Mouse (Mus musculus): ENCODE measurements around the gene Scarb2. TPM values are rescaled to one million over a fixed set of nuclear protein-coding genes. Genes with fewer than 3 reads are reported as not detected.

Scarb2 gene
- polyA plus RNA-seq, 1 experiment, result 23.6 TPM

DNA sequence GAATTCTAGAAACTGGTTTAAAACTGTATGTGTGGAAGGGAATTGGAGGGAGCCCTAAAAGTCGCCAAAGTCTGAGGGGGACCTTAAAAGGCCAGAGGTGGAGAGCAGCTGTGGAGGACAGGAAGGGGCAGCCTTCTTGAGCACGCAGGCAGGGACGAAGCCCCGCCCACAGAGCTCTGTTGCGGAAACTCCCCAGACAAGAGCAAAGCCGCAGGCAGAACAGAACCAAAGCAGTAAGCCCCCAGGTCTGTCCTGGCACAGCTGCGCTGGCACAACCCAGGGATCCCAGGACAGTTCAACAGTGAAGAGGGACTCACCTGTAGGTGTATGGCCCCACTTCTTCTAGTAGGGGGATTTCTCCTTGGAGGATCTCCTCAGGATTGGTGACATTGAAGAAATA, 21.8 kb downstream of the Scarb2 start:
- TF ChIP-seq USF1 (IDR thresholded peaks at IDR 0.05; ENCODE audit: low read depth), result no peak
- no peak for TF ChIP-seq FOSL1 (IDR thresholded peaks at IDR 0.05; ENCODE audit: insufficient read depth, low read length, poor library complexity, severe bottlenecking)
- TF ChIP-seq CEBPB (IDR thresholded peaks at IDR 0.05; ENCODE audit: low read depth), result no peak
- TF ChIP-seq MYOD1 (IDR thresholded peaks at IDR 0.05; ENCODE audit: control insufficient read depth, insufficient read length, low read depth), result no peak
- no peak for TF ChIP-seq CTCF (IDR thresholded peaks at IDR 0.05; ENCODE audit: control insufficient read depth, insufficient read depth, insufficient read length)
- no peak for TF ChIP-seq MAX (IDR thresholded peaks at IDR 0.05)
- no peak for TF ChIP-seq MYOG (IDR thresholded peaks at IDR 0.05; ENCODE audit: control insufficient read depth, extremely low read depth, insufficient read length)
- H3K36me3 ChIP-seq (ENCODE audit: control insufficient read depth, insufficient read depth), result peaks cover 17% of the 10 kb centered on the region
- H3K79me3 ChIP-seq (ENCODE audit: low read depth), result peaks cover 2% of the 10 kb centered on the region
- H3K4me3 ChIP-seq (ENCODE audit: insufficient read depth, poor library complexity, severe bottlenecking), result no peak overlapping the region
- no peaks in the 10 kb centered on the region for H3K79me2 ChIP-seq (ENCODE audit: control insufficient read depth, insufficient read depth)
- no peaks in the 10 kb centered on the region for H3K27me3 ChIP-seq (ENCODE audit: control insufficient read depth, insufficient read depth, insufficient read length)
- H3ac ChIP-seq (ENCODE audit: control insufficient read depth, insufficient read length, low read depth), result no peak overlapping the region

DNA sequence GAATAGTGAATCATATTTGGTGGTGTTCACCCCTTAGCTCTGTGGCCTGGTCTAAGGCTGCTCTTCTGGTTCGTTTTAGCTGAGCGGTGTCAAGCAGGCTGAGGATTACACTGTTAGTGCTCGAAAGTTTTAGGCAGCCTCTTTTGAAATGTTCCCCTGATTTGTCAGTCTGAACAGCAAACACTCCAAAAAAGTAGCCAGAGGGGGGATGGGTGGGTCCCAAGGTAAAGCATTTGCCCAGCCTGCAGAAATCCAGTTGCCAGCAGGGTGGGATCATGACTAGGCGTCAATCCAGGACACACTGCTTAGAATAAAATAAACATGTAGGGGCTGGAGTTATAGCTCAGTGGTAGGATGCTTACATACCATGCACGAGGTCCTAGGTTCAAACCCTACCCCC, 33.8 kb downstream of the Scarb2 start:
- Histone ChIP-seq H3ac (ENCODE audit: control insufficient read depth, insufficient read length, low read depth) (no peak overlapping the region), H3K79me2 (ENCODE audit: control insufficient read depth, insufficient read depth) (no peaks in the 10 kb centered on the region), H3K4me3 (ENCODE audit: insufficient read depth, poor library complexity, severe bottlenecking) (no peak overlapping the region), H3K36me3 (ENCODE audit: control insufficient read depth, insufficient read depth) (no peaks in the 10 kb centered on the region), H3K27me3 (ENCODE audit: control insufficient read depth, insufficient read depth, insufficient read length) (no peaks in the 10 kb centered on the region), H3K79me3 (ENCODE audit: low read depth) (no peaks in the 10 kb centered on the region)
- TF ChIP-seq CTCF (IDR thresholded peaks at IDR 0.05; ENCODE audit: control insufficient read depth, insufficient read depth, insufficient read length) (no peak), USF1 (IDR thresholded peaks at IDR 0.05; ENCODE audit: low read depth) (no peak), MAX (IDR thresholded peaks at IDR 0.05) (no peak), CEBPB (IDR thresholded peaks at IDR 0.05; ENCODE audit: low read depth) (no peak), FOSL1 (IDR thresholded peaks at IDR 0.05; ENCODE audit: insufficient read depth, low read length, poor library complexity, severe bottlenecking) (no peak), MYOG (IDR thresholded peaks at IDR 0.05; ENCODE audit: control insufficient read depth, extremely low read depth, insufficient read length) (no peak), MYOD1 (IDR thresholded peaks at IDR 0.05; ENCODE audit: control insufficient read depth, insufficient read length, low read depth) (no peak)

DNA sequence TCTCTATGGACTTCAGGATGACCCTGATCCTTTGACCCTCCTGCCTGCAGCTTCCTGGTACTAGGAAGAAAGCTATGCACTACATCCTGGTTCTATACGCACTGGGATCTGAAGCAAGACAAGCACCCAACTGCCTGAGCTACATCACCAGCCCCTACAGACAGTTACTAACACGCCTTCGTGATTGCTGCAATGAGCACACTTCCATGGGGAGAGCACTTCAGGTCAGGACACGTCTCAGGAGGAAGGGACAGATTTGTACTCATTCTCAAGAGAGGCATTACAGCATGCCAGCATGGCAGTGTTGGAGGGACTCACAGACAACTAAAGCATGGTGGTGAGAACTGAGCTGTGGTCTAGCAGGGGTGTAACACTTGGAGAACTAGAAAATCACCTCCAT, 35.1 kb downstream of the Scarb2 start:
- no peaks in the 10 kb centered on the region for H3K27me3 ChIP-seq (ENCODE audit: control insufficient read depth, insufficient read depth, insufficient read length)

DNA sequence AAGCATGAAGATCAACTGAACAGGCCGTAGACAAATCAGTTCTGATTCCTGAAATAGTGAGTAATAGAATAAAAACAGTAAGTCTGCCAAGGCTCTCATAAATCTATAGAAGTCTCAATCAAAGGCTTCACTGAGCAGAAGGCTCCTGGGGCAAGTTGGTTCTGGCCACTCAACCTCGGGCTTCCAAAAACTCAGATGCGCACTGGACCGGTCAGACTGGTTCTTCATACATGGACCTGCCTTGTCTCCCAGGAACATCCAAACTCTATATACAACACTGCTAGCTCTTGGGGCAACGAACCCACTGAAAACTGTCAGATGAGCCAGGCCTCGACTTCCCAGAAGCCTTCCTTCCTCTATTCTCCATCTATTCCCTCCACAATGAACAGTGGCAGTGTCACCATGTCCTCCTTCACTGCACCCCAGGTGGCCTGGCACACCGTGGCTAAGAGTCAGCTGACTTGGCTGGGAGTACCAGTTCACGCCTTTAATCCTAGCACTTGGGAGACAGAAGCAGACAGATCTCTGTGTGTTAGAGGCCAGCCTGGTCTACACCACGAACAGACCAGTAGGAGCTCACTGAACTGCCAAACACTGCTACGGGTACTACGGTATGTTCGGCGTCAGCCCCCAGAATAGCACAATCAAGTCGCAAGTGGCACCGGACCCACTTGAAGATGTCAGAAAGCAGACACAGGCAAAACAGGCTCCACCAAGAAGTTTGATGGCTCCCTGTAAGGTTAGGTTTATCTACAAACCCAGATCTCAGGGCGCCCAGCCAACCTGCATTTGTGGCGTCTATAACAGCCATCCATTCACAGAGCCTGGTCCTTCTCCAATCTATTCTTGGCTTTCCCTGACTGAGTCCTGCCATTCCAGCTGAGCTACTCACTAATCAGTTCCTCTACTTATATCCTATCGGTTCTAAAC, 37.2 kb downstream of the Scarb2 start:
- H3K4me3 ChIP-seq (ENCODE audit: insufficient read depth, poor library complexity, severe bottlenecking), result no peak overlapping the region
- TF ChIP-seq FOSL1 (IDR thresholded peaks at IDR 0.05; ENCODE audit: insufficient read depth, low read length, poor library complexity, severe bottlenecking), result no peak
- no peak for TF ChIP-seq USF1 (IDR thresholded peaks at IDR 0.05; ENCODE audit: low read depth)
- TF ChIP-seq MYOD1 (IDR thresholded peaks at IDR 0.05; ENCODE audit: control insufficient read depth, insufficient read length, low read depth), result no peak
- no peak for TF ChIP-seq CTCF (IDR thresholded peaks at IDR 0.05; ENCODE audit: control insufficient read depth, insufficient read depth, insufficient read length)
- no peak for TF ChIP-seq MAX (IDR thresholded peaks at IDR 0.05)
- TF ChIP-seq MYOG (IDR thresholded peaks at IDR 0.05; ENCODE audit: control insufficient read depth, extremely low read depth, insufficient read length), result no peak
- no peak overlapping the region for H3ac ChIP-seq (ENCODE audit: control insufficient read depth, insufficient read length, low read depth)
- H3K79me3 ChIP-seq (ENCODE audit: low read depth), result no peaks in the 10 kb centered on the region
- no peaks in the 10 kb centered on the region for H3K79me2 ChIP-seq (ENCODE audit: control insufficient read depth, insufficient read depth)
- peaks cover 3% of the 10 kb centered on the region for H3K36me3 ChIP-seq (ENCODE audit: control insufficient read depth, insufficient read depth)
- H3K27me3 ChIP-seq (ENCODE audit: control insufficient read depth, insufficient read depth, insufficient read length), result no peaks in the 10 kb centered on the region

More for the DNA sequence above, 35.1 kb downstream of the Scarb2 start:
- Histone ChIP-seq H3ac (ENCODE audit: control insufficient read depth, insufficient read length, low read depth) (no peak overlapping the region), H3K79me3 (ENCODE audit: low read depth) (no peaks in the 10 kb centered on the region), H3K4me3 (ENCODE audit: insufficient read depth, poor library complexity, severe bottlenecking) (no peak overlapping the region), H3K79me2 (ENCODE audit: control insufficient read depth, insufficient read depth) (no peaks in the 10 kb centered on the region), H3K36me3 (ENCODE audit: control insufficient read depth, insufficient read depth) (no peaks in the 10 kb centered on the region)
- no peak for TF ChIP-seq MYOD1 (IDR thresholded peaks at IDR 0.05; ENCODE audit: control insufficient read depth, insufficient read length, low read depth)
- no peak for TF ChIP-seq CTCF (IDR thresholded peaks at IDR 0.05; ENCODE audit: control insufficient read depth, insufficient read depth, insufficient read length)
- no peak for TF ChIP-seq MYOG (IDR thresholded peaks at IDR 0.05; ENCODE audit: control insufficient read depth, extremely low read depth, insufficient read length)
- TF ChIP-seq USF1 (IDR thresholded peaks at IDR 0.05; ENCODE audit: low read depth), result no peak
- TF ChIP-seq CEBPB (IDR thresholded peaks at IDR 0.05; ENCODE audit: low read depth), result no peak
- TF ChIP-seq MAX (IDR thresholded peaks at IDR 0.05), result no peak
- no peak for TF ChIP-seq FOSL1 (IDR thresholded peaks at IDR 0.05; ENCODE audit: insufficient read depth, low read length, poor library complexity, severe bottlenecking)

DNA sequence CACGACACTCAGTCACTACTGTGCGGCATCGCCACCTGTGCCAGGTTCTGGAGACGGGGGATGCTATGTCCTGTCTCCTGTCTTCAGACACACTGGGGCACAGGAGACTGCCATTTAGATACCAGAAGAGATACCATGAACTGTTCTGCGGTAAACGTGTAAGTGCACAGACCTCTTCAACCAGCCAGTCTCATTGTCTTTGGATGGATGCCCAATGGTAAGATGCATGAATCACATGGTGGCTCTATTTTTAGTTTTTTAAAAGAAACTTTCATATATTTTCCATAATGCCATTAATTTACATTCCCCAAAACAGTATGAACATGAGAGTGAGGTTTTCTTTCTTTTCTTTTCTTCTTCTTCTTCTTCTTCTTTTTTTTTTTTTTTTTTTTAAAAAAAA, 38.4 kb downstream of the Scarb2 start:
- TF ChIP-seq FOSL1 (IDR thresholded peaks at IDR 0.05; ENCODE audit: insufficient read depth, low read length, poor library complexity, severe bottlenecking) (no peak), MYOD1 (IDR thresholded peaks at IDR 0.05; ENCODE audit: control insufficient read depth, insufficient read length, low read depth) (no peak), MYOG (IDR thresholded peaks at IDR 0.05; ENCODE audit: control insufficient read depth, extremely low read depth, insufficient read length) (no peak), CEBPB (IDR thresholded peaks at IDR 0.05; ENCODE audit: low read depth) (no peak), CTCF (IDR thresholded peaks at IDR 0.05; ENCODE audit: control insufficient read depth, insufficient read depth, insufficient read length) (no peak), MAX (IDR thresholded peaks at IDR 0.05) (no peak), USF1 (IDR thresholded peaks at IDR 0.05; ENCODE audit: low read depth) (no peak)
- H3ac ChIP-seq (ENCODE audit: control insufficient read depth, insufficient read length, low read depth), result no peak overlapping the region
- H3K4me3 ChIP-seq (ENCODE audit: insufficient read depth, poor library complexity, severe bottlenecking), result no peak overlapping the region
- peaks cover 3% of the 10 kb centered on the region for H3K36me3 ChIP-seq (ENCODE audit: control insufficient read depth, insufficient read depth)
- H3K27me3 ChIP-seq (ENCODE audit: control insufficient read depth, insufficient read depth, insufficient read length), result no peaks in the 10 kb centered on the region
- H3K79me2 ChIP-seq (ENCODE audit: control insufficient read depth, insufficient read depth), result no peaks in the 10 kb centered on the region
- no peaks in the 10 kb centered on the region for H3K79me3 ChIP-seq (ENCODE audit: low read depth)

All from C2C12 (cell line).